Comparison of ENCODE assay signal across 8 mouse cellular contexts in the genomic region with DNA sequence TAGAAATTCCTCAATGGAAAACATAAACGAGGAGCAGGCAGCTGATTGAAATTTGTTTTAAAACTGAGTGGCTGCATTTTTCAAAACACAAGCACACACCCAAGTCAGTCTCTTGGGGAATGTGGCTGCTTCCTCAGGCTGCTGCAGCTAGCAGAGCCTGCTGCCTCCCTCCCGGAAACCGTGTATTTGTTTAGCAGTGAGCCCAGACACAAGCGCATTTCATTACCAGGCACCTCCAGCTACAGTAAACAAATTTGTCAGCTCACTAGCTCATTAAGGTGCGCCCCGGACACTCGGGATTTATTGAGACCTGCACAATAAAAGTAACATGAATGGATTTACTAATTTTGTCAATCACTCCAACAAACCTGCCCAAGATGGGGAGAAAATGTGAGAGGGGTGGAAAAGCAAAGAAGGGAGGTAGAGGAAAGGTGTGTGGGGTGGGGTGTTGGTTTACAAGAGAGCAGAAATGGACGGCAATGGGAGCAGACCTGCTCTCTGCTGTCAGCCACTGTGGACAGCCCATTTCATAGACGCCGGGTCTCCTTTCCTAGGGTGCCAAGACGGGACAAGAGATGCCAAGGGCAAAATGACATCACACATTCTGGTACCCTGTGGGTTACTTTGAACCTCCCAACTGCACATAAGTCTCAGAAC.
DNase-seq lines count a peak whose midpoint lies in the region; ATAC-seq and TF ChIP-seq lines count a peak whose summit lies in the region.

No protein-coding gene starts in this region.

- H3K9ac ChIP-seq in embryonic facial prominence, embryonic 14.5 days (ENCODE audit: low read depth, low read length) = no peak overlapping the region
- H3K9ac ChIP-seq in kidney, postnatal 0 days (ENCODE audit: low read depth, low read length) = no peak overlapping the region
- H3K9ac ChIP-seq in midbrain, embryonic 13.5 days (replicated peaks) = no peak overlapping the region

- no peak overlapping the region for H3K4me2 ChIP-seq in embryonic facial prominence, embryonic 14.5 days (ENCODE audit: low read depth, low read length)
- no peak overlapping the region for H3K4me2 ChIP-seq in kidney, postnatal 0 days (ENCODE audit: low read length)
- no peak overlapping the region for H3K4me2 ChIP-seq in midbrain, embryonic 13.5 days (replicated peaks)

- H3K4me1 ChIP-seq in embryonic facial prominence, embryonic 14.5 days (ENCODE audit: control insufficient read depth, insufficient read depth, low read length) = peaks cover 27% of the 10 kb centered on the region
- H3K4me1 ChIP-seq in kidney, postnatal 0 days (replicated peaks; ENCODE audit: insufficient read depth, low read length) = peaks cover 15% of the 10 kb centered on the region
- peaks cover 71% of the 10 kb centered on the region for H3K4me1 ChIP-seq in midbrain, embryonic 13.5 days (replicated peaks)

- no peaks in the 10 kb centered on the region for H3K9me3 ChIP-seq in embryonic facial prominence, embryonic 14.5 days (ENCODE audit: control insufficient read depth, low read length)
- H3K9me3 ChIP-seq in kidney, postnatal 0 days (replicated peaks; ENCODE audit: low read length) = no peaks in the 10 kb centered on the region
- no peaks in the 10 kb centered on the region for H3K9me3 ChIP-seq in midbrain, embryonic 13.5 days

- 13% methylated on average over 11 of the region's 11 CpGs for WGBS in embryonic facial prominence, embryonic 14.5 days
- WGBS in kidney, postnatal 0 days = 19% methylated on average over 11 of the region's 11 CpGs
- 11% methylated on average over 11 of the region's 11 CpGs for WGBS in midbrain, embryonic 13.5 days

- peak overlapping the region; percentile 29; the same call in 1 of the 2 replicates for H3K27ac ChIP-seq in embryonic facial prominence, embryonic 14.5 days (replicated peaks; ENCODE audit: low read depth, low read length)
- no peak overlapping the region for H3K27ac ChIP-seq in kidney, postnatal 0 days
- H3K27ac ChIP-seq in midbrain, embryonic 13.5 days = peak overlapping the region; percentile 9; the same call in 1 of the 2 replicates

- intact Hi-C loops in gastrocnemius, postnatal 36 days (cut with DNase I) = no loop called here

- no peaks in the 10 kb centered on the region for H3K36me3 ChIP-seq in embryonic facial prominence, embryonic 14.5 days (ENCODE audit: control insufficient read depth, insufficient read depth, low read length)
- H3K36me3 ChIP-seq in kidney, postnatal 0 days (ENCODE audit: insufficient read depth, low read length) = no peaks in the 10 kb centered on the region
- no peaks in the 10 kb centered on the region for H3K36me3 ChIP-seq in midbrain, embryonic 13.5 days

- no peak overlapping the region for H3K4me3 ChIP-seq in embryonic facial prominence, embryonic 14.5 days (ENCODE audit: low read depth, low read length)
- no peak overlapping the region for H3K4me3 ChIP-seq in kidney, postnatal 0 days (replicated peaks; ENCODE audit: low read depth, low read length)
- no peak overlapping the region for H3K4me3 ChIP-seq in midbrain, embryonic 13.5 days (replicated peaks)

- H3K27me3 ChIP-seq in embryonic facial prominence, embryonic 14.5 days (replicated peaks; ENCODE audit: control insufficient read depth, insufficient read depth, low read length) = no peaks in the 10 kb centered on the region
- no peaks in the 10 kb centered on the region for H3K27me3 ChIP-seq in kidney, postnatal 0 days (ENCODE audit: insufficient read depth, low read length)
- no peaks in the 10 kb centered on the region for H3K27me3 ChIP-seq in midbrain, embryonic 13.5 days

- DNase-seq in gastrocnemius, postnatal 25 days = peak; percentile 53
- DNase-seq in gastrocnemius, postnatal 36 days = no peak
- DNase-seq in embryonic facial prominence, embryonic 14.5 days (ENCODE audit: low spot score) = peak; percentile 84
- peak; percentile 76 for DNase-seq in kidney, postnatal 0 days (ENCODE audit: low spot score)
- DNase-seq in MN1 (ENCODE audit: low spot score) = no peak
- no peak for DNase-seq in frontal cortex, adult 2 months (ENCODE audit: extremely low spot score in 1 of 2, low spot score in 1 of 2)
- no peak for DNase-seq in ovary, postnatal 10 days (ENCODE audit: low spot score)

- no peak for ATAC-seq in embryonic facial prominence, embryonic 14.5 days (ENCODE audit: low read depth)
- no peak for ATAC-seq in kidney, postnatal 0 days (replicated peaks; ENCODE audit: low FRiP score, low read depth)
- ATAC-seq in midbrain, embryonic 13.5 days = no peak

- TF ChIP-seq CTCF in kidney, postnatal 0 days (IDR thresholded peaks at IDR 0.05; ENCODE audit: low read depth) = no peak

Comparison
In these comparisons a context has a peak if more than half of its experiments do, and no peak if none do; other contexts are left out.
1. DNase-seq: peak in gastrocnemius, postnatal 25 days (single experiment), embryonic facial prominence, embryonic 14.5 days (single experiment) and kidney, postnatal 0 days (single experiment); none in gastrocnemius, postnatal 36 days (0 of 2), MN1 (single experiment), frontal cortex, adult 2 months (0 of 2) and ovary, postnatal 10 days (single experiment).